Mouse (Mus musculus) central nervous system, embryonic 14 days (tissue): ENCODE data around the gene Bola2. TPM values are rescaled to one million over a fixed set of nuclear protein-coding genes. Genes with fewer than 3 reads are reported as not detected.

Experiments
- polyA plus RNA-seq: library from polyadenylated mRNA; depleted of rRNA; stranded (reverse); fragments of >200 nt; gene quantifications from 2 replicates; pipeline ENCODE4 v1.2.3, GENCODE M21; 2012; rRNA removed

The Bola2 gene
- polyA plus RNA-seq, result 60.3 and 69.1 TPM in 2 replicates

GRCm38 (mm10) chr7:126695210-126695611, at the start of gene Bola2:
Gene Bola2 (plus strand): TSS chr7:126695401.

GRCm38 (mm10) chr7:126649231-126650051, 45.8 kb upstream of the Bola2 start, which contains the start of gene Sgf29:
Gene Sgf29 (plus strand): TSS chr7:126649309.

DNA sequence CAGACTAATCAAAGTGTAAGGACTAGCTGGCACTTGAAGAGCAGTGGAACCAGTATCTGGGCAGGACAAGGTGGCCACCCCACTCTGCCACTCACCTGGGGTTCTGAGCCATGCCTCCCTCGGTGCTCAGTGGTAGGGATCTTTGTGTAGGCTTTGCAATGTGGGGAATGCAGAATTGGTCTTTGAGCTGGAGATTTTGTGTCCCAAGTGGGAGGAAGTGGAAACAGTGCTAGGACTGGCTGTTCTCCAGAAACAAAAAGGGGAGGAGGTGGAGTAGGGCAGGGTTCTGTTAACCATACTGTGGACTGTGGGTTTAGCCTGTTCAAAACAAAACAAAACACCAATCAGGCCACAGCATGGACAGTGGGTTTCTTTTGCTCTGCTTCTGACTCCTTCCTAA, 19.0 kb upstream of the Bola2 start, which contains the start of gene Sult1a1:
Sult1a1 (minus strand) TSS at position 226 of the 400 bp plus-strand sequence.

GRCm38 (mm10) chr7:126695631-126696207, 518 bp downstream of the Bola2 start, which contains the start of gene Slx1b:
Gene Slx1b (minus strand): TSS chr7:126695784.

GRCm38 (mm10) chr7:126707442-126708174, 12.4 kb downstream of the Bola2 start, which contains the start of gene Coro1a:
Gene Coro1a (minus strand): TSS chr7:126707787.

Other genes with a start within 250 kb of the Bola2 start
- 0.54 and 17.8 TPM in 2 replicates for gene Atp2a1, start 232.3 kb upstream of the Bola2 start, polyA plus RNA-seq
- gene Sh2b1, start 220.0 kb upstream of the Bola2 start, polyA plus RNA-seq, result 84.3 and 86.1 TPM in 2 replicates
- gene Tufm, start 208.0 kb upstream of the Bola2 start, polyA plus RNA-seq, result 113 and 115 TPM in 2 replicates
- 171 and 200 TPM in 2 replicates for gene Atxn2l, start 192.0 kb upstream of the Bola2 start, polyA plus RNA-seq
- 129 and 135 TPM in 2 replicates for gene Eif3c, start 129.0 kb upstream of the Bola2 start, polyA plus RNA-seq
- gene Apobr, start 110.5 kb upstream of the Bola2 start, polyA plus RNA-seq, result 0.49 and 0.66 TPM in 2 replicates
- 49.6 and 55.6 TPM in 2 replicates for gene Cln3, start 109.6 kb upstream of the Bola2 start, polyA plus RNA-seq
- 0.11 TPM in 1 of 2 replicates, not detected in the other for gene Il27, start 100.5 kb upstream of the Bola2 start, polyA plus RNA-seq
- 7.5 and 10.1 TPM in 2 replicates for gene Nupr1, start 64.5 kb upstream of the Bola2 start, polyA plus RNA-seq
- gene Sgf29, start 46.1 kb upstream of the Bola2 start, polyA plus RNA-seq, result 57.0 and 60.0 TPM in 2 replicates
- 2.0 and 3.4 TPM in 2 replicates for gene Sult1a1, start 19.0 kb upstream of the Bola2 start, polyA plus RNA-seq
- gene Slx1b, start 383 bp downstream of the Bola2 start, polyA plus RNA-seq, result 43.9 and 47.4 TPM in 2 replicates
- 87.6 and 91.0 TPM in 2 replicates for gene Coro1a, start 12.4 kb downstream of the Bola2 start, polyA plus RNA-seq
- gene Mapk3, start 64.2 kb downstream of the Bola2 start, polyA plus RNA-seq, result 176 and 184 TPM in 2 replicates
- gene Gdpd3, start 70.9 kb downstream of the Bola2 start, polyA plus RNA-seq, result 10.8 and 13.6 TPM in 2 replicates
- gene Ypel3, start 81.6 kb downstream of the Bola2 start, polyA plus RNA-seq, result 193 and 202 TPM in 2 replicates
- 1.8 and 1.9 TPM in 2 replicates for gene Tbx6, start 86.1 kb downstream of the Bola2 start, polyA plus RNA-seq
- gene Ppp4c, start 97.1 kb downstream of the Bola2 start, polyA plus RNA-seq, result 212 and 213 TPM in 2 replicates
- gene Fam57b, start 102.3 kb downstream of the Bola2 start, polyA plus RNA-seq, result 145 and 162 TPM in 2 replicates
- gene 4930451I11Rik, start 136.2 kb downstream of the Bola2 start, polyA plus RNA-seq, result not detected in 2 replicates
- gene Doc2a, start 152.0 kb downstream of the Bola2 start, polyA plus RNA-seq, result 9.8 and 10.8 TPM in 2 replicates
- 94.8 and 104 TPM in 2 replicates for gene Hirip3, start 166.6 kb downstream of the Bola2 start, polyA plus RNA-seq
- gene Ino80e, start 167.0 kb downstream of the Bola2 start, polyA plus RNA-seq, result 82.6 and 86.4 TPM in 2 replicates
- gene Taok2, start 189.3 kb downstream of the Bola2 start, polyA plus RNA-seq, result 103 and 114 TPM in 2 replicates
- gene Tmem219, start 227.5 kb downstream of the Bola2 start, polyA plus RNA-seq, result 30.6 and 32.0 TPM in 2 replicates
- 88.9 and 93.8 TPM in 2 replicates for gene Kctd13, start 233.5 kb downstream of the Bola2 start, polyA plus RNA-seq